Mouse (Mus musculus) midbrain, postnatal 0 days (tissue): Measurements from ENCODE around the gene Hectd1. TPM values are rescaled to one million over a fixed set of nuclear protein-coding genes. Genes with fewer than 3 reads are reported as not detected.

Source experiments
- ATAC-seq: fragments of 200-750 bp; cut with Nextera tagmentation; 2 replicates; pipeline ENCODE4 v1.8.0; 2017; ENCODE audit warnings: moderate number of reproducible peaks, mild to moderate bottlenecking, moderate TSS enrichment, moderate library complexity; ENCODE audit not compliant: low FRiP score
- DNase-seq: peaks from one replicate; pipeline ENCODE4 v3.0.0-alpha.2; 2015; ENCODE audit warnings: low spot score
- H3K27ac ChIP-seq: fragments of 300-500 bp; sonication (generic); 2 replicates; pipeline ENCODE4 v1.5.1; 2014; ENCODE audit warnings: low read depth, mild to moderate bottlenecking, low read length, mixed read lengths
- H3K27me3 ChIP-seq: fragments of 300-500 bp; sonication (generic); 2 replicates; pipeline ENCODE4 v1.6.1; 2014; ENCODE audit warnings: low read length, control low read depth, mixed read lengths; ENCODE audit not compliant: insufficient read depth
- H3K36me3 ChIP-seq: fragments of 300-500 bp; sonication (generic); 2 replicates; pipeline ENCODE4 v1.6.1; 2014; ENCODE audit warnings: low read length, control low read depth, mixed read lengths; ENCODE audit not compliant: insufficient read depth
- H3K4me1 ChIP-seq: fragments of 300-500 bp; sonication (generic); 2 replicates; pipeline ENCODE4 v1.6.1; 2014; ENCODE audit warnings: mild to moderate bottlenecking, control low read depth, antibody characterized with exemption, low read length, mixed read lengths; ENCODE audit not compliant: insufficient read depth
- H3K4me2 ChIP-seq: fragments of 300-500 bp; sonication (generic); 2 replicates; pipeline ENCODE4 v1.6.1; 2014; ENCODE audit warnings: low read depth, mild to moderate bottlenecking, low read length, mixed read lengths; ENCODE audit not compliant: poor library complexity, severe bottlenecking
- H3K4me3 ChIP-seq: fragments of 300-500 bp; sonication (generic); 2 replicates; pipeline ENCODE4 v1.5.1; 2014; ENCODE audit warnings: low read depth, mild to moderate bottlenecking, low read length, moderate library complexity
- H3K9ac ChIP-seq: fragments of 300-500 bp; sonication (generic); replicated peaks from 2 replicates; pipeline ENCODE4 v1.6.1; 2014; ENCODE audit warnings: mild to moderate bottlenecking, low read length, moderate library complexity, mixed read lengths; ENCODE audit not compliant: poor library complexity, severe bottlenecking
- H3K9me3 ChIP-seq: fragments of 300-500 bp; sonication (generic); 2 replicates; pipeline ENCODE4 v1.6.1; 2016; ENCODE audit warnings: low read length, control low read depth
- CTCF ChIP-seq: IDR thresholded peaks from 2 replicates; pipeline ENCODE4 v1.5.1; 2016; ENCODE audit warnings: antibody characterized with exemption, mild to moderate bottlenecking
- WGBS: fragments of 180-500 bp; shearing (Covaris S2); extraction: QIAGEN DNeasy Blood & Tissue Kit; methylation state at CpG from one replicate; pipeline ENCODE4 v1.1.7; 2014; 5-methylcytosine and 5-hydroxymethylcytosine counted together
- polyA plus RNA-seq: library from polyadenylated mRNA; unstranded; fragments of >200 nt; fragmentation: Nextera tagmentation; extraction: Ambion mirVana; gene quantifications from 2 replicates; pipeline ENCODE4 v1.2.1, GENCODE M21; 2015
- total RNA-seq: library from RNA; depleted of rRNA; stranded (reverse); fragments of >200 nt; gene quantifications from 2 replicates; pipeline ENCODE4 v1.2.3, GENCODE M21; 2014

Hectd1 gene
- total and polyA plus RNA-seq, 2 experiments from 2014 or later = 29.5 to 75.7 TPM

DNA sequence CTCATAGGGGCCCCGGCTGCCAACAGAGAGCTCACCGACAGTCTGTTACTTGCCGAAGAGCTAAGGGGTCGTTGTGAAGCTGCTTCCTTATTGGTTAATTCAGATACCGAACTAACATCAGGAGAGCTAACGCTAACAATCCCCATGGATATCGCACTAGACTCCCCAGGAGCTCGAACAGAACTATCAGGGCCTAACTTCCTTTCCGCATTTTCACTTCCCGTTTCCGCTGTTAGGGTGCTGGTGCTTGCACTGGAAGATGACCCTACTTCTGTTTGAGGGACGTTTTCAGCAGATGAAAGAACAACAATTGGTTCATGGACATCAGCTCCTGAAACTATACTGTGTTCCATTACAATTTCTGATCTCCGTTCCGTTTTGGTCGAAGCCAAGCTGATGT, 60.6 kb downstream of the Hectd1 start:
- H3K27ac ChIP-seq = no peak overlapping the region
- ATAC-seq = no peak
- no peak overlapping the region for H3K4me2 ChIP-seq
- H3K36me3 ChIP-seq = peaks cover 45% of the 10 kb centered on the region
- H3K9ac ChIP-seq = no peak overlapping the region
- no peak for TF ChIP-seq CTCF
- DNase-seq = no peak
- no peaks in the 10 kb centered on the region for H3K4me1 ChIP-seq
- H3K4me3 ChIP-seq = no peak overlapping the region
- H3K9me3 ChIP-seq = no peaks in the 10 kb centered on the region
- WGBS = 97% methylated on average over 15 of the region's 15 CpGs
- H3K27me3 ChIP-seq = no peaks in the 10 kb centered on the region

DNA sequence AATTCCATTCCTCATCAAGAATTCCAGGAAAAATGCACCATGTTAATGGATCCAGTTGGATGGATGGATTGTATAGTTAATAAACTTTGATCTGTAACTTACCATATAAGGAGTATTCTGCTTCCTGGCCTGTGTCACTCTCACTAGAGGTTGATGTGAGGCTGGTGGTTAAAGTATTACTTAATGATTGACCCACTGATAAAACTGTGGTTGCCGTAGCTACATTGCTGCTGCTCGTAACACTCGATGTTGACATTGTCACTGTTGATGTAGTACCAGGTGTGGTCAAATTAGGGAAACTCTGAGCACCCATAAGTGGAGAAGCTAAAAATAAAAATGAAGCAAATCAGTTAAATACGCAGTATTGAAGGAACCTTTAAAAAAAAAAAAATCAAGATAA, 61.9 kb downstream of the Hectd1 start:
- no peaks in the 10 kb centered on the region for H3K4me1 ChIP-seq
- no peak for TF ChIP-seq CTCF
- ATAC-seq (no peak), DNase-seq (no peak)
- no peaks in the 10 kb centered on the region for H3K9me3 ChIP-seq
- H3K27ac ChIP-seq = no peak overlapping the region
- H3K9ac ChIP-seq = no peak overlapping the region
- H3K36me3 ChIP-seq = peaks cover 47% of the 10 kb centered on the region
- H3K4me2 ChIP-seq = no peak overlapping the region
- WGBS = 96% methylated on average over 4 of the region's 4 CpGs
- H3K4me3 ChIP-seq = no peak overlapping the region
- H3K27me3 ChIP-seq = no peaks in the 10 kb centered on the region

DNA sequence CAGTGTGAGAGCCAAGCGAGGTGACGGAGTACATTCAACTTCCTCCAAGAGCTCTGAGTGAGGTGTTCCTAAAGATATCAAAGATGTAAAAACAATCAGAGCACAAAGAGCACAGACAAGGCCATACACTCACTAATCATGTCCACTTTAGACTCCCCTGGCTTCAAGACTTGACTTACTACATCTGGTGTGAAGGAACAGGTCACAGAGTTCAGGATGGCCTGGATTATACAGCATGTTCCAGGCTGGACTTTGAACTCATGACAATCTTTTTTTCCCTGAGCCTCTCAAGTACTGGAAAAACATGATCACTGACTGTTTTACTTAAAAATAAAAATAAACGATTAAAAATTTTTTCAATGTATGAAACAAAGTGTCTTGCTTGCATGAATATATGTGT, 70.0 kb downstream of the Hectd1 start:
- peaks cover 44% of the 10 kb centered on the region for H3K36me3 ChIP-seq
- H3K4me3 ChIP-seq = no peak overlapping the region
- DNase-seq = no peak
- H3K4me1 ChIP-seq = no peaks in the 10 kb centered on the region
- no peak overlapping the region for H3K27ac ChIP-seq
- ATAC-seq = no peak
- no peak overlapping the region for H3K4me2 ChIP-seq
- no peaks in the 10 kb centered on the region for H3K27me3 ChIP-seq
- no peak for TF ChIP-seq CTCF
- 98% methylated on average over 3 of the region's 3 CpGs for WGBS
- H3K9me3 ChIP-seq = no peaks in the 10 kb centered on the region
- H3K9ac ChIP-seq = no peak overlapping the region

DNA sequence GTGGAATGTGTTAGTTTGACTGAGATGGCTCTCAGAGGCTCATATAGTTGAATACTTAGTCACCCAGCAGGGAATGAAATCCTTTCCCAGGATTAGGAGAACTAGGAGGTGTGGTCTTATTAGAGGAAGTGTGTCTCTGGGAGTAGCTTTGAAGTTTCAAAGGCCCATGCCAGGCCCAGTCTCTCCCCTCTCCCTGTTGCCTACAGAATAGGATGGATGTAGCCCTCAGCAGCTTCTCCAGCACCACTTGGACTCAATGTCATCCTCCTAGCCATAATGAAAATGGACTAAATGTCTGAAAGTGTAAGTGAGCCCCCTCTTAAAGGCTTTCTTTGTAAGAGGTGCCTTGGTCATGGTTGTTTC, 72.8 kb downstream of the Hectd1 start:
- Histone ChIP-seq H3K36me3 (peaks cover 43% of the 10 kb centered on the region), H3K9me3 (no peaks in the 10 kb centered on the region), H3K9ac (no peak overlapping the region), H3K27ac (no peak overlapping the region), H3K4me1 (no peaks in the 10 kb centered on the region), H3K4me2 (no peak overlapping the region), H3K4me3 (no peak overlapping the region), H3K27me3 (no peaks in the 10 kb centered on the region)
- no peak for TF ChIP-seq CTCF
- DNase-seq (no peak), ATAC-seq (no peak)

DNA sequence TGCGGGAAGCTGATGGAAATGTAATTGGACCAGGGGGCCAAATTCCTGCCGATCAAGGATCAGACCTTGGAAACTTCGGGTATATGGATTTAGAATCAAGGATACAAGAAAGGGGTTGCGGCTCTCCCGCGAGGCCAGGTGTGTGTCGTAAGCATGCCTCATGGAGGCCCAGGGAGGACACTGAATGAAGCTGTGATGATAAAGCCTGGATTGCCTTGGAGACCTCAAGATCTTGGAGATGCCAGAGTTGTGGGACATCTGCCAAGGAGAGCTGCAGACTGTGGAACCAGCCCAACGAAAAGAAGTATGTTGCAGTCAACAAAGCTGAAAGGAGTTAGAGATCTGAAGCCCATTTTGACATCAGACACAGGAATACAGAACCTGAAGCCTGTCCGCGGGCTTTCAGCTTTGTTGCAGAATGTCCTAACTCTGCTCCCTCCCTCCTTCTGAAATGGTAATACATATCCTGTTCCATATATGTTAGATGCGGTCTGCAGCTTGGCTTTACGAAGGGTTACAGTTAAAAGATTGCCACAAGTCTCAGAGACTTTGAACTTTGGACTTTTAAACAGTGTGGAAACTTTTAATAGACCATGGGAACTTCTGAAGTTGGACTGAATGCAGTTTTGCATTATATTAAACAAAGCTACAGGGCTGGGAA, 73.3 kb downstream of the Hectd1 start:
- 96% methylated on average over 12 of the region's 12 CpGs for WGBS
- no peak for ATAC-seq

DNA sequence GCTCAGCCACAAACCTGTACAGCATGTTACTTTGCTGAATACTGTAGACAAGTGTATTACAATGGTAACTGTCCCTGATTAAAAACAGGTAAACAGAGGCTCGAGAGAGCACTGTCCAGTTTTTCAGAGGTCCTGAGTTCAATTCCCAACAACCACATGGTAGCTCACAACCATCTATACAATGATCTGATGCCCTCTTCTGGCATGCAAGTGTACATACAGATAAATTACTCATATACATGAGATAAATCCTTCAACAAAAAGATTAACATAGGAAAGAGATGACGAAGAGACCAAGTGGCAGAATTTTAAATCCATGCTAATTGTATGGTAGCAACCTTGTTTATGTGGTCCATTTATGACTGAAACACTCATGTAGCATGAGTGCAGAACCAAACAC, 82.0 kb downstream of the Hectd1 start:
- Histone ChIP-seq H3K36me3 (peaks cover 49% of the 10 kb centered on the region), H3K27me3 (no peaks in the 10 kb centered on the region), H3K27ac (no peak overlapping the region), H3K4me3 (no peak overlapping the region), H3K9me3 (no peaks in the 10 kb centered on the region), H3K4me2 (no peak overlapping the region), H3K9ac (no peak overlapping the region), H3K4me1 (no peaks in the 10 kb centered on the region)
- DNase-seq (no peak), ATAC-seq (no peak)
- peak; percentile 38 for TF ChIP-seq CTCF
- 88% methylated on average over 2 of the region's 2 CpGs for WGBS

More for the DNA sequence above, 73.3 kb downstream of the Hectd1 start:
- Histone ChIP-seq H3K27ac (no peak overlapping the region), H3K4me1 (no peaks in the 10 kb centered on the region), H3K4me2 (no peak overlapping the region), H3K27me3 (no peaks in the 10 kb centered on the region), H3K36me3 (peaks cover 46% of the 10 kb centered on the region), H3K9me3 (no peaks in the 10 kb centered on the region), H3K9ac (no peak overlapping the region), H3K4me3 (no peak overlapping the region)
- no peak for TF ChIP-seq CTCF
- DNase-seq = no peak
